Mouse (Mus musculus): ENCODE results near the gene Clns1a.

The Clns1a gene

GRCm38 (mm10) chr7:97765963-97766347 lies 69.5 kb downstream of the Clns1a start:
- ATAC-seq (ENCODE audit: low TSS enrichment) = 0 out of 2 replicates have a peak, but pooled peaks have one; percentile 3

- no peak for ATAC-seq (ENCODE audit: low TSS enrichment)
Observed at GRCm38 (mm10) chr7:97766406-97767166, 70.2 kb downstream of the Clns1a start.

- peak; percentile 27 for ATAC-seq (ENCODE audit: low TSS enrichment)
Observed at GRCm38 (mm10) chr7:97767841-97768240, 71.4 kb downstream of the Clns1a start.

- no peak for ATAC-seq (ENCODE audit: low TSS enrichment)
Observed at GRCm38 (mm10) chr7:97769020-97769419, 72.6 kb downstream of the Clns1a start.
